Mouse (Mus musculus): ENCODE measurements around the gene Tbc1d10c.

Tbc1d10c gene

GRCm38 (mm10) chr19:4192251-4192985, 1.3 kb upstream of the Tbc1d10c start:
- no peak for DNase-seq (ENCODE audit: low spot score in 2 of 2)

GRCm38 (mm10) chr19:4191528-4192250, 605 bp upstream of the Tbc1d10c start, which contains the start of gene Ppp1ca:
TSS of gene Ppp1ca (plus strand) at chr19:4192065.
- DNase-seq (ENCODE audit: low spot score in 2 of 2) = peak; percentile 91 to 96

GRCm38 (mm10) chr19:4189051-4189620, 1.9 kb downstream of the Tbc1d10c start:
- no peak for DNase-seq (ENCODE audit: low spot score in 2 of 2)

- DNase-seq (ENCODE audit: low spot score in 2 of 2) = no peak
Observed at GRCm38 (mm10) chr19:4187303-4187702, 3.8 kb downstream of the Tbc1d10c start.

- peak; percentile 77 for DNase-seq (ENCODE audit: low spot score in 2 of 2)
Observed at GRCm38 (mm10) chr19:4184976-4185975, 5.8 kb downstream of the Tbc1d10c start.

- DNase-seq (ENCODE audit: low spot score in 2 of 2) = no peak
Observed at GRCm38 (mm10) chr19:4183689-4184088, 7.4 kb downstream of the Tbc1d10c start.

- DNase-seq (ENCODE audit: low spot score in 2 of 2) = peak; percentile 55 to 81
Observed at GRCm38 (mm10) chr19:4181892-4182291, 9.2 kb downstream of the Tbc1d10c start.

- DNase-seq (ENCODE audit: low spot score in 2 of 2) = no peak
Observed at GRCm38 (mm10) chr19:4180411-4180810, 10.7 kb downstream of the Tbc1d10c start.

GRCm38 (mm10) chr19:4175368-4175947, 15.6 kb downstream of the Tbc1d10c start, which contains the start of gene Carns1:
TSS of gene Carns1 (minus strand) at chr19:4175479.
- no peak for DNase-seq (ENCODE audit: low spot score in 2 of 2)

- DNase-seq (ENCODE audit: low spot score in 2 of 2) = no peak
Observed at GRCm38 (mm10) chr19:4172925-4173324, 18.2 kb downstream of the Tbc1d10c start.

GRCm38 (mm10) chr19:4171393-4172290, 19.4 kb downstream of the Tbc1d10c start:
- DNase-seq (ENCODE audit: low spot score in 2 of 2) = no peak

- DNase-seq (ENCODE audit: low spot score in 2 of 2) = no peak
Observed at GRCm38 (mm10) chr19:4170723-4171392, 20.2 kb downstream of the Tbc1d10c start.

GRCm38 (mm10) chr19:4169810-4170209, 21.3 kb downstream of the Tbc1d10c start:
- DNase-seq (ENCODE audit: low spot score in 2 of 2) = no peak

- peak; percentile 99 for DNase-seq (ENCODE audit: low spot score in 2 of 2)
Observed at GRCm38 (mm10) chr19:4169378-4169784, 21.7 kb downstream of the Tbc1d10c start.

- no peak for DNase-seq (ENCODE audit: low spot score in 2 of 2)
Observed at GRCm38 (mm10) chr19:4166678-4167476, 24.2 kb downstream of the Tbc1d10c start.

GRCm38 (mm10) chr19:4164721-4165120, 26.4 kb downstream of the Tbc1d10c start:
- DNase-seq (ENCODE audit: low spot score in 2 of 2) = no peak

GRCm38 (mm10) chr19:4164100-4164499, 27.0 kb downstream of the Tbc1d10c start:
- no peak for DNase-seq (ENCODE audit: low spot score in 2 of 2)

GRCm38 (mm10) chr19:4163543-4163887, 27.6 kb downstream of the Tbc1d10c start:
- DNase-seq (ENCODE audit: low spot score in 2 of 2) = no peak

All from natural killer cell, adult 2 months (primary cell).